Mouse (Mus musculus) MEL (cell line): ENCODE data around the gene Slc44a4. TPM values are rescaled to one million over a fixed set of nuclear protein-coding genes. Genes with fewer than 3 reads are reported as not detected.
"Not testable (repeated sequence)": the region's sequence is repeated elsewhere in the genome, so short reads cannot be mapped to it uniquely, and the experiment has no call there.

ENCODE experiments used
- DNase-seq: peaks from one replicate; pipeline ENCODE4 v3.0.0; 2011; ENCODE audit warnings: low read depth, low spot score
- H3K27ac ChIP-seq: 2 replicates; pipeline ENCODE4 v1.5.1; 2012; ENCODE audit warnings: low read depth, mild to moderate bottlenecking, control low read depth, low read length, moderate library complexity; ENCODE audit not compliant: control insufficient read depth
- H3K27me3 ChIP-seq, 2 experiments: fragments of 150-350 bp in 1 of 2; sonication (generic) in 1 of 2; 2 replicates each; pipeline ENCODE4 v1.6.1; 2012; ENCODE audit warnings: low read length in 2 of 2, mild to moderate bottlenecking in 2 of 2, improper control_type of control experiment in 1 of 2, moderate library complexity in 1 of 2; ENCODE audit not compliant: insufficient read depth in 2 of 2, control insufficient read depth in 1 of 2
- H3K36me3 ChIP-seq, 2 experiments: 2 replicates each; pipeline ENCODE4 v1.6.1; 2012 to 2014; ENCODE audit warnings: low read length in 2 of 2, improper control_type of control experiment in 1 of 2, inconsistent platforms in 1 of 2, mild to moderate bottlenecking in 1 of 2; ENCODE audit not compliant: insufficient read depth in 2 of 2, control insufficient read depth in 1 of 2
- H3K4me1 ChIP-seq, 2 experiments: fragments of 150-350 bp in 1 of 2; sonication (generic) in 1 of 2; 2 replicates each; pipeline ENCODE4 v1.6.1; 2012; ENCODE audit warnings: low read length in 2 of 2, improper control_type of control experiment in 1 of 2, mild to moderate bottlenecking in 1 of 2; ENCODE audit not compliant: insufficient read depth in 2 of 2, control insufficient read depth in 1 of 2
- H3K4me3 ChIP-seq, 2 experiments: fragments of 150-350 bp in 1 of 2; sonication (generic) in 1 of 2; 2 replicates each; pipeline ENCODE4 v1.5.1; 2012; ENCODE audit warnings: low read depth in 2 of 2, low read length in 2 of 2, mild to moderate bottlenecking in 2 of 2, moderate library complexity in 2 of 2, control low read depth in 1 of 2, improper control_type of control experiment in 1 of 2; ENCODE audit not compliant: control insufficient read depth in 1 of 2, insufficient read depth in 1 of 2
- H3K79me2 ChIP-seq: 2 replicates; pipeline ENCODE4 v1.6.1; 2012; ENCODE audit warnings: mild to moderate bottlenecking, low read length, moderate library complexity; ENCODE audit not compliant: control insufficient read depth, poor library complexity, insufficient read depth
- H3K9ac ChIP-seq: 2 replicates; pipeline ENCODE4 v1.6.1; 2012; ENCODE audit warnings: low read depth, mild to moderate bottlenecking, control low read depth, low read length, moderate library complexity; ENCODE audit not compliant: control insufficient read depth, poor library complexity, severe bottlenecking
- H3K9me3 ChIP-seq: fragments of 150-350 bp; sonication (generic); replicated peaks from 2 replicates; pipeline ENCODE4 v1.6.1; 2012; ENCODE audit warnings: mild to moderate bottlenecking, low read length, improper control_type of control experiment, moderate library complexity; ENCODE audit not compliant: insufficient read depth
- BHLHE40 ChIP-seq: IDR thresholded peaks from 2 replicates; pipeline ENCODE4 v1.6.1; 2012; ENCODE audit warnings: low read depth, mild to moderate bottlenecking, inconsistent platforms, low read length, improper control_type of control experiment, borderline replicate concordance
- GABPA ChIP-seq: IDR thresholded peaks from 2 replicates; pipeline ENCODE4 v1.6.1; 2012; ENCODE audit warnings: low read depth, mild to moderate bottlenecking, inconsistent platforms, low read length, improper control_type of control experiment, moderate library complexity
- MAFK ChIP-seq: IDR thresholded peaks from 2 replicates; pipeline ENCODE4 v1.6.1; 2011; ENCODE audit warnings: low read depth, mild to moderate bottlenecking, low read length, improper control_type of control experiment, borderline replicate concordance
- MXI1 ChIP-seq: IDR thresholded peaks from 2 replicates; pipeline ENCODE4 v1.6.1; 2011; ENCODE audit warnings: mild to moderate bottlenecking, low read depth, low read length, improper control_type of control experiment
- NELFE ChIP-seq: IDR thresholded peaks from 2 replicates; pipeline ENCODE4 v1.6.1; 2011; ENCODE audit warnings: low read depth, low read length, improper control_type of control experiment
- NRF1 ChIP-seq: IDR thresholded peaks from 2 replicates; pipeline ENCODE4 v1.6.1; 2014; ENCODE audit warnings: low read depth, mild to moderate bottlenecking, inconsistent platforms, low read length, improper control_type of control experiment, moderate library complexity; ENCODE audit not compliant: poor library complexity, insufficient read depth, severe bottlenecking
- POLR2AphosphoS5 ChIP-seq: IDR thresholded peaks from 2 replicates; pipeline ENCODE4 v1.6.1; 2012; ENCODE audit warnings: low read depth, borderline replicate concordance, mild to moderate bottlenecking, inconsistent platforms, low read length, moderate library complexity, mixed read lengths
- RAD21 ChIP-seq: IDR thresholded peaks from 2 replicates; pipeline ENCODE4 v1.6.1; 2011; ENCODE audit warnings: mild to moderate bottlenecking, low read depth, low read length, improper control_type of control experiment
- RCOR1 ChIP-seq: IDR thresholded peaks from 2 replicates; pipeline ENCODE4 v1.6.1; 2012; ENCODE audit warnings: low read depth, mild to moderate bottlenecking, inconsistent platforms, low read length, improper control_type of control experiment
- TBP ChIP-seq: IDR thresholded peaks from 2 replicates; pipeline ENCODE4 v1.8.0; 2011; ENCODE audit warnings: low read depth, low read length, improper control_type of control experiment
- UBTF ChIP-seq: IDR thresholded peaks from 2 replicates; pipeline ENCODE4 v1.6.1; 2012; ENCODE audit warnings: low read depth, mild to moderate bottlenecking, inconsistent platforms, low read length, improper control_type of control experiment, moderate library complexity, borderline replicate concordance; ENCODE audit not compliant: insufficient read depth
- USF2 ChIP-seq, 2 experiments: IDR thresholded peaks; 2 replicates each; pipeline ENCODE4 v1.6.1; 2011 to 2012; ENCODE audit warnings: improper control_type of control experiment in 2 of 2, low read length in 2 of 2, borderline replicate concordance in 1 of 2, inconsistent platforms in 1 of 2, low read depth in 1 of 2, mild to moderate bottlenecking in 1 of 2; ENCODE audit not compliant: insufficient read depth in 1 of 2
- ZNF384 ChIP-seq: IDR thresholded peaks from 2 replicates; pipeline ENCODE4 v1.6.1; 2012; ENCODE audit warnings: low read depth, mild to moderate bottlenecking, inconsistent platforms, low read length, improper control_type of control experiment
- polyA plus RNA-seq, 2 experiments: library from polyadenylated mRNA; stranded (reverse) in 1 of 2; unstranded in 1 of 2; fragments of >175 nt in 1 of 2; fragments of >200 nt in 1 of 2; gene quantifications; 2 replicates each; pipeline versions ENCODE4 v1.2.1 to v1.2.4; 2012; ENCODE audit warnings: low replicate concordance in 2 of 2, low read depth in 1 of 2; ENCODE audit not compliant: insufficient read length in 2 of 2, insufficient read depth in 1 of 2, missing spikeins in 1 of 2
- total RNA-seq: library from RNA; depleted of rRNA; stranded (reverse); fragments of 300-350 nt; gene quantifications from 2 replicates; pipeline ENCODE4 v1.2.3, GENCODE M21; 2012

Slc44a4 gene
- total and polyA plus RNA-seq, 3 experiments = 0.06 to 0.12 TPM; not detected in 1

DNA sequence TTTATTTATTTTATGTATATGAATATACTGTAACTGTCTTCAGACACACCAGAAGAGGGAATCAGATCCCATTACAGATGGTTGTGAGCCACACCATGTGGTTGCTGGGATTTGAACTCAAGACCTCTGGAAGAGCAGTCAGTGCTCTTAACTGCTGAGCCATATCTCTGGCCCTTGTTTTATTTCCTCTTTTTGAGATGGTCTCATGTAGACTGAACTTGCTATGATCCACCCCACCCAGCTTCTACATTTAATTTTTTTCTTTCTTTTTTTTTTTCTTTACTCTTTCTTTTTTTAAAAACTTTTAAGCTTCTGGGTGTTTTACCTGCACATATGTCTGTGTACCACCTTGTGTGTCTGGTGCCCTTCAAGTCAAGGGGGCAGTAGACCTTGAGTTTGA is 13.4 kb upstream of the Slc44a4 start:
- not testable (repeated sequence) for H3K4me3 ChIP-seq, H3K27ac ChIP-seq, H3K27me3 ChIP-seq
- peak; percentile 61 for DNase-seq
- TF ChIP-seq MXI1 (0 out of 2 replicates have a peak, but pooled peaks have one; percentile 19), MAFK (peak; percentile 41; the same call in 1 of the 2 replicates), ZNF384 (peak; percentile 44), TBP (peak; percentile 92)
- TF ChIP-seq, all 39 proteins: peak for 4; not testable (repeated sequence) for 35
- not testable (repeated sequence) for H3K9me3 ChIP-seq, H3K9ac ChIP-seq
- peaks cover 0 to 15% of the 10 kb centered on the region in 2 experiments; a peak in 3 of 4 replicates for H3K4me1 ChIP-seq
- peaks cover 27% of the 10 kb centered on the region for H3K79me2 ChIP-seq
- peaks cover 2 to 15% of the 10 kb centered on the region in 2 experiments; a peak in 3 of 4 replicates for H3K36me3 ChIP-seq

DNA sequence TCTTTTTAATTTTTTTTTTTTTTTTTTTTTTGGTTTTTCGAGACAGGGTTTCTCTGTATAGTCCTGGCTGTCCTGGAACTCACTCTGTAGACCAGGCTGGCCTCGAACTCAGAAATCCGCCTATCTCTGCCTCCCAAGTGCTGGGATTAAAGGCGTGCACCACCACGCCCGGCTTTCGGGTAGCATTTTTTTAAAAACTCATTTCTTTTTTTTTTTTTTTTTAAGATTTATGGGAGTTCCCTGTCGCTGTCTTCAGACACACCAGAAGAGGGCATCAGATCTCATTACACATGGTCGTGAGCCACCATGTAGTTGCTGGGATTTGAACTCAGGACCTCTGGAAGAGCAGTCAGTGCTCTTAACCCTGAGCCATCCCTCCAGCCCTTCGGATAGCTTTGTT is 12.3 kb upstream of the Slc44a4 start:
- H3K4me1 ChIP-seq, H3K9me3 ChIP-seq, H3K27ac ChIP-seq, H3K4me3 ChIP-seq, H3K36me3 ChIP-seq, H3K27me3 ChIP-seq, DNase-seq, H3K9ac ChIP-seq: not testable (repeated sequence)
- H3K79me2 ChIP-seq = peaks cover 25% of the 10 kb centered on the region
- TF ChIP-seq ZNF384 = peak; percentile 52

DNA sequence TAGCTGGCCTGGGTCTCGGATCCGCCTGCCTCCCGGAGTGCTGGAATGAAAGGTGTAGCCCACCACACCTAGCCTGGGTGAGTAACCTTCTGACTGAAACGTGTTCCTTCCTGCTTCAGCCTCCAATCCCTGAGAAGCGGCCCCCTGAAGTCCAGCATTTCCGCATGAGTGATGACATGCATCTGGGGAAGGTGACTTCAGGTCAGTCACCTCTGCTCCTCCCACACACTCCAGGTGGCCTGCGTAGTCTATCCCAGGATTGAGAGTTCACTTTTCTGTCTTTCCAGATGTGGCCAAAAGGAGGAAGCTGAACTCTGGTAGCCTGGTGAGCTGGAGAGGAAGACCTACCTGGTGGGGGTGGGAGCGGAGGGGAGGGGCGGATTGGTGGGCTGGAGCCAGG is 11.4 kb upstream of the Slc44a4 start:
- Histone ChIP-seq H3K27ac (no peak overlapping the region), H3K27me3 (no peaks in the 10 kb centered on the region), H3K4me3 (no peak overlapping the region), H3K4me1 (peaks cover 0 to 9% of the 10 kb centered on the region in 2 experiments; a peak in 3 of 4 replicates), H3K9ac (no peak overlapping the region), H3K36me3 (peaks cover 4 to 7% of the 10 kb centered on the region in 2 experiments; a peak in 3 of 4 replicates), H3K9me3 (no peaks in the 10 kb centered on the region), H3K79me2 (peaks cover 20% of the 10 kb centered on the region)
- TF ChIP-seq RCOR1 = no peak
- TF ChIP-seq RAD21 = no peak
- no peak for TF ChIP-seq GABPA
- no peak for TF ChIP-seq ZNF384
- TF ChIP-seq BHLHE40 = no peak
- TF ChIP-seq POLR2AphosphoS5 = no peak
- no peak for TF ChIP-seq NELFE
- no peak for TF ChIP-seq USF2 (IDR thresholded peaks at IDR 0.05; ENCODE audit: borderline replicate concordance in 1 of 2, insufficient read depth in 1 of 2, low read depth in 1 of 2, low read length in 2 of 2)
- no peak for TF ChIP-seq NRF1
- no peak for TF ChIP-seq UBTF
- DNase-seq = no peak
